Mouse (Mus musculus) ovary, postnatal 14 days (tissue): ENCODE data around the gene Ninl.
"Not testable (repeated sequence)": the region's sequence is repeated elsewhere in the genome, so short reads cannot be mapped to it uniquely, and the experiment has no call there.

Source experiments
- DNase-seq: peaks from one replicate; pipeline ENCODE4 v3.0.0; 2022; ENCODE audit warnings: low spot score

The Ninl gene

GRCm38 (mm10) chr2:150948786-150949185 lies 90.4 kb downstream of the Ninl start:
- DNase-seq: no peak

- not testable (repeated sequence) for DNase-seq
Observed at GRCm38 (mm10) chr2:150947880-150948611, 91.1 kb downstream of the Ninl start.

- not testable (repeated sequence) for DNase-seq
Observed at GRCm38 (mm10) chr2:150947341-150947740, 91.8 kb downstream of the Ninl start.

- no peak for DNase-seq
Observed at GRCm38 (mm10) chr2:150944017-150944416, 95.2 kb downstream of the Ninl start.

GRCm38 (mm10) chr2:150934659-150935058 lies 104.5 kb downstream of the Ninl start:
- no peak for DNase-seq

- DNase-seq: no peak
Observed at GRCm38 (mm10) chr2:150933482-150933881, 105.7 kb downstream of the Ninl start.

- no peak for DNase-seq
Observed at GRCm38 (mm10) chr2:150930806-150931205, 108.4 kb downstream of the Ninl start.

- no peak for DNase-seq
Observed at GRCm38 (mm10) chr2:150929156-150929555, 110.0 kb downstream of the Ninl start.

GRCm38 (mm10) chr2:150927038-150927720 lies 112.0 kb downstream of the Ninl start:
- peak; percentile 17 for DNase-seq

- DNase-seq: no peak
Observed at GRCm38 (mm10) chr2:150923505-150923904, 115.7 kb downstream of the Ninl start.

GRCm38 (mm10) chr2:150923026-150923425 lies 116.2 kb downstream of the Ninl start:
- DNase-seq: no peak

GRCm38 (mm10) chr2:150922165-150922564 lies 117.0 kb downstream of the Ninl start:
- DNase-seq: no peak

GRCm38 (mm10) chr2:150921697-150922096 lies 117.5 kb downstream of the Ninl start:
- no peak for DNase-seq

GRCm38 (mm10) chr2:150920543-150920942 lies 118.6 kb downstream of the Ninl start:
- no peak for DNase-seq

GRCm38 (mm10) chr2:150918720-150919119 lies 120.5 kb downstream of the Ninl start:
- no peak for DNase-seq

- no peak for DNase-seq
Observed at GRCm38 (mm10) chr2:150915786-150916185, 123.4 kb downstream of the Ninl start.

GRCm38 (mm10) chr2:150914781-150915515 lies 124.2 kb downstream of the Ninl start:
- DNase-seq: no peak

GRCm38 (mm10) chr2:150910295-150910881 lies 128.8 kb downstream of the Ninl start:
- no peak for DNase-seq

- DNase-seq: peak; percentile 87
Observed at GRCm38 (mm10) chr2:150909429-150910039, 129.6 kb downstream of the Ninl start.

- not testable (repeated sequence) for DNase-seq
Observed at GRCm38 (mm10) chr2:150908881-150909280, 130.3 kb downstream of the Ninl start.

GRCm38 (mm10) chr2:150904936-150905450 lies 134.2 kb downstream of the Ninl start, which contains the start of gene Gins1:
Gene Gins1 (plus strand): TSS chr2:150905400.
- DNase-seq: no peak
